Mouse (Mus musculus) bone marrow, adult 2 months (tissue): ENCODE results near the gene Apobec2. TPM values are rescaled to one million over a fixed set of nuclear protein-coding genes. Genes with fewer than 3 reads are reported as not detected.

ENCODE experiments used
- H3K27ac ChIP-seq: fragments of 200-500 bp; 2 replicates; pipeline ENCODE4 v1.5.1; 2012; ENCODE audit warnings: low read depth, mild to moderate bottlenecking, control low read depth, inconsistent platforms, low read length; ENCODE audit not compliant: control insufficient read depth, poor library complexity, insufficient read depth
- H3K4me1 ChIP-seq: fragments of 200-500 bp; 2 replicates; pipeline ENCODE4 v1.6.1; 2011; ENCODE audit warnings: low read length; ENCODE audit not compliant: control insufficient read depth, insufficient read depth
- H3K4me3 ChIP-seq: fragments of 200-500 bp; replicated peaks from 2 replicates; pipeline ENCODE3; 2011; ENCODE audit warnings: mild to moderate bottlenecking, low read depth, low read length, control low read depth; ENCODE audit not compliant: control insufficient read depth
- CTCF ChIP-seq: fragments of 200-500 bp; IDR thresholded peaks from 2 replicates; pipeline ENCODE4 v1.5.1; 2011; ENCODE audit warnings: low read length, control low read depth; ENCODE audit not compliant: control insufficient read depth, insufficient read depth
- POLR2A ChIP-seq: fragments of 200-500 bp; IDR thresholded peaks from 2 replicates; pipeline ENCODE4 v1.6.1; 2011; ENCODE audit warnings: low read depth, mild to moderate bottlenecking, control low read depth, low read length, borderline replicate concordance; ENCODE audit not compliant: control insufficient read depth
- WGBS: fragments of 180-500 bp; shearing (Covaris S2); methylation state at CpG from one replicate; pipeline ENCODE4 v1.1.7; 2018; 5-methylcytosine and 5-hydroxymethylcytosine counted together
- polyA plus RNA-seq: library from polyadenylated mRNA; stranded (reverse); fragments of >200 nt; gene quantifications from 2 replicates; pipeline ENCODE4 v1.2.4, GENCODE M21; 2011; ENCODE audit warnings: low replicate concordance; ENCODE audit not compliant: missing spikeins, insufficient read depth, insufficient read length

Apobec2 gene
- polyA plus RNA-seq, 1 experiment, result not detected

GRCm38 (mm10) chr17:48409380-48410298 is 23.1 kb downstream of the Apobec2 start, which contains the start of the genes Nfya and Oard1:
TSS of gene Nfya (minus strand) at chr17:48409906.
TSS of gene Oard1 (plus strand) at chr17:48410014.
- WGBS, result under 1% methylated on average over 84 of the region's 84 CpGs
- H3K4me1 ChIP-seq, result peaks cover 3% of the 10 kb centered on the region
- H3K4me3 ChIP-seq, result peak within 1 kb of the TSS; percentile 87
- TF ChIP-seq POLR2A, result peak; percentile 63
- no peak for TF ChIP-seq CTCF
- H3K27ac ChIP-seq, result peak within 1 kb of the TSS; percentile 99

- Histone ChIP-seq H3K27ac (peak overlapping the region; percentile 99), H3K4me1 (peaks cover 4% of the 10 kb centered on the region), H3K4me3 (peak overlapping the region; percentile 87)
- WGBS, result under 1% methylated on average over 47 of the region's 47 CpGs
- peak; percentile 90; the same call in 1 of the 2 replicates for TF ChIP-seq POLR2A
- TF ChIP-seq CTCF, result no peak
Measured at GRCm38 (mm10) chr17:48408526-48409291, 24.0 kb downstream of the Apobec2 start.

GRCm38 (mm10) chr17:48407910-48408525 is 24.7 kb downstream of the Apobec2 start:
- peak overlapping the region; percentile 99 for H3K27ac ChIP-seq
- peaks cover 4% of the 10 kb centered on the region for H3K4me1 ChIP-seq
- TF ChIP-seq CTCF (no peak), POLR2A (no peak)
- WGBS, result 4% methylated on average over 8 of the region's 8 CpGs
- H3K4me3 ChIP-seq, result peak overlapping the region; percentile 78

GRCm38 (mm10) chr17:48407154-48407553 is 25.6 kb downstream of the Apobec2 start:
- 22% methylated on average over 4 of the region's 4 CpGs for WGBS
- H3K4me1 ChIP-seq, result peaks cover 4% of the 10 kb centered on the region
- peak overlapping the region; percentile 42; the same call in 1 of the 2 replicates for H3K27ac ChIP-seq
- TF ChIP-seq CTCF (no peak), POLR2A (no peak)
- peak overlapping the region; percentile 23 for H3K4me3 ChIP-seq

GRCm38 (mm10) chr17:48404706-48405105 is 28.0 kb downstream of the Apobec2 start:
- peaks cover 4% of the 10 kb centered on the region for H3K4me1 ChIP-seq
- H3K27ac ChIP-seq, result no peak overlapping the region
- H3K4me3 ChIP-seq, result no peak overlapping the region
- 39% methylated on average over 1 of the region's 1 CpGs for WGBS
- TF ChIP-seq CTCF (no peak), POLR2A (no peak)

- H3K27ac ChIP-seq, result no peak overlapping the region; the same call in 1 of the 2 replicates
Measured at GRCm38 (mm10) chr17:48403848-48404247, 28.9 kb downstream of the Apobec2 start.

GRCm38 (mm10) chr17:48402751-48403150 is 30.0 kb downstream of the Apobec2 start:
- TF ChIP-seq CTCF, result no peak
- no peak for TF ChIP-seq POLR2A
- Histone ChIP-seq H3K27ac (no peak overlapping the region), H3K4me3 (no peak overlapping the region), H3K4me1 (peaks cover 4% of the 10 kb centered on the region)
- 90% methylated on average over 3 of the region's 3 CpGs for WGBS

More at GRCm38 (mm10) chr17:48403848-48404247, 28.9 kb downstream of the Apobec2 start:
- peaks cover 4% of the 10 kb centered on the region for H3K4me1 ChIP-seq
- 64% methylated on average over 2 of the region's 2 CpGs for whole genome bisulfite sequencing
- no peak for TF ChIP-seq CTCF
- TF ChIP-seq POLR2A, result no peak
- H3K4me3 ChIP-seq, result no peak overlapping the region

GRCm38 (mm10) chr17:48401710-48402109 is 31.0 kb downstream of the Apobec2 start:
- H3K27ac ChIP-seq, result no peak overlapping the region
- H3K4me3 ChIP-seq, result no peak overlapping the region
- no peak for TF ChIP-seq POLR2A
- no peak for TF ChIP-seq CTCF
- H3K4me1 ChIP-seq, result peaks cover 2% of the 10 kb centered on the region
- 78% methylated on average over 4 of the region's 4 CpGs for WGBS
